Mouse (Mus musculus) limb, embryonic 14.5 days (tissue): ENCODE results near the gene Stk10. TPM values are rescaled to one million over a fixed set of nuclear protein-coding genes. Genes with fewer than 3 reads are reported as not detected.

Experiments used
- ATAC-seq: fragments of 200-750 bp; cut with Nextera tagmentation; 2 replicates; pipeline ENCODE4 v1.8.0; 2017; ENCODE audit warnings: low read depth, moderate number of reproducible peaks, moderate TSS enrichment; ENCODE audit not compliant: low FRiP score
- DNase-seq: peaks from one replicate; pipeline ENCODE4 v3.0.0-alpha.2; 2015; ENCODE audit warnings: low spot score
- H3K27ac ChIP-seq: fragments of 300-500 bp; sonication (generic); replicated peaks from 2 replicates; pipeline ENCODE4 v1.5.1; 2014; ENCODE audit warnings: low read depth, mild to moderate bottlenecking, low read length, moderate library complexity, mixed read lengths
- H3K27me3 ChIP-seq: fragments of 300-500 bp; sonication (generic); 2 replicates; pipeline ENCODE4 v1.6.1; 2014; ENCODE audit warnings: low read length, mixed read lengths; ENCODE audit not compliant: control insufficient read depth, insufficient read depth
- H3K36me3 ChIP-seq: fragments of 300-500 bp; sonication (generic); 2 replicates; pipeline ENCODE4 v1.6.1; 2014; ENCODE audit warnings: mild to moderate bottlenecking, low read length, moderate library complexity, mixed read lengths; ENCODE audit not compliant: control insufficient read depth, insufficient read depth
- H3K4me1 ChIP-seq: fragments of 300-500 bp; sonication (generic); 2 replicates; pipeline ENCODE4 v1.6.1; 2014; ENCODE audit warnings: antibody characterized with exemption, low read length, mixed read lengths; ENCODE audit not compliant: control insufficient read depth, insufficient read depth
- H3K4me2 ChIP-seq: fragments of 300-500 bp; sonication (generic); replicated peaks from 2 replicates; pipeline ENCODE4 v1.6.1; 2014; ENCODE audit warnings: low read depth, mild to moderate bottlenecking, low read length, moderate library complexity; ENCODE audit not compliant: severe bottlenecking
- H3K4me3 ChIP-seq: fragments of 300-500 bp; sonication (generic); replicated peaks from 2 replicates; pipeline ENCODE4 v1.5.1; 2014; ENCODE audit warnings: low read length
- H3K9ac ChIP-seq: fragments of 300-500 bp; sonication (generic); 2 replicates; pipeline ENCODE4 v1.6.1; 2014; ENCODE audit warnings: mild to moderate bottlenecking, low read depth, low read length, moderate library complexity; ENCODE audit not compliant: severe bottlenecking
- H3K9me3 ChIP-seq: fragments of 300-500 bp; sonication (generic); 2 replicates; pipeline ENCODE4 v1.6.1; 2016; ENCODE audit warnings: low read length; ENCODE audit not compliant: control insufficient read depth
- POLR2A ChIP-seq: fragments of 200-500 bp; IDR thresholded peaks from 2 replicates; pipeline ENCODE4 v1.8.0; 2012; ENCODE audit warnings: inconsistent platforms, mild to moderate bottlenecking, moderate library complexity, borderline replicate concordance; ENCODE audit not compliant: insufficient read depth, insufficient read length; ENCODE audit errors: extremely low read depth
- WGBS: fragments of 180-500 bp; shearing (Covaris S2); extraction: QIAGEN DNeasy Blood & Tissue Kit; methylation state at CpG from one replicate; pipeline ENCODE4 v1.1.7; 2014; 5-methylcytosine and 5-hydroxymethylcytosine counted together
- polyA plus RNA-seq, 2 experiments: library from polyadenylated mRNA; depleted of rRNA in 1 of 2; stranded (reverse) in 1 of 2; unstranded in 1 of 2; fragments of >200 nt; fragmentation: Nextera tagmentation in 1 of 2; extraction: Ambion mirVana in 1 of 2; gene quantifications; 2 replicates each; pipeline versions ENCODE4 v1.2.1 to v1.2.3; 2012 to 2014

Stk10 gene
- polyA plus RNA-seq, 2 experiments = 1.9 to 7.1 TPM

GRCm38 (mm10) chr11:32555103-32555689 lies 22.1 kb downstream of the Stk10 start:
- Histone ChIP-seq H3K27ac (no peak overlapping the region), H3K27me3 (no peaks in the 10 kb centered on the region)

GRCm38 (mm10) chr11:32556333-32556990 lies 23.4 kb downstream of the Stk10 start:
- no peaks in the 10 kb centered on the region for H3K36me3 ChIP-seq
- H3K4me3 ChIP-seq = no peak overlapping the region
- peaks cover 28% of the 10 kb centered on the region for H3K4me1 ChIP-seq
- no peak overlapping the region for H3K4me2 ChIP-seq
- no peak overlapping the region for H3K9ac ChIP-seq
- no peak for DNase-seq
- no peak for ATAC-seq
- H3K27me3 ChIP-seq = no peaks in the 10 kb centered on the region
- H3K27ac ChIP-seq = no peak overlapping the region
- no peak for TF ChIP-seq POLR2A
- H3K9me3 ChIP-seq = no peaks in the 10 kb centered on the region
- WGBS = 83% methylated on average over 10 of the region's 10 CpGs

More at GRCm38 (mm10) chr11:32555103-32555689, 22.1 kb downstream of the Stk10 start:
- Histone ChIP-seq H3K9ac (no peak overlapping the region), H3K4me1 (peaks cover 28% of the 10 kb centered on the region), H3K4me2 (no peak overlapping the region), H3K9me3 (no peaks in the 10 kb centered on the region), H3K4me3 (no peak overlapping the region), H3K36me3 (no peaks in the 10 kb centered on the region)
- DNase-seq (no peak), ATAC-seq (no peak)
- TF ChIP-seq POLR2A = no peak
- 86% methylated on average over 12 of the region's 12 CpGs for WGBS

GRCm38 (mm10) chr11:32558026-32558425 lies 24.9 kb downstream of the Stk10 start:
- H3K27me3 ChIP-seq = no peaks in the 10 kb centered on the region
- H3K4me1 ChIP-seq = peaks cover 15% of the 10 kb centered on the region
- TF ChIP-seq POLR2A = no peak
- 89% methylated on average over 4 of the region's 4 CpGs for WGBS
- no peaks in the 10 kb centered on the region for H3K36me3 ChIP-seq
- ATAC-seq = no peak
- DNase-seq = no peak
- H3K9me3 ChIP-seq = no peaks in the 10 kb centered on the region
- H3K9ac ChIP-seq = no peak overlapping the region
- H3K27ac ChIP-seq = no peak overlapping the region
- H3K4me3 ChIP-seq = no peak overlapping the region
- no peak overlapping the region for H3K4me2 ChIP-seq

GRCm38 (mm10) chr11:32558677-32559076 lies 25.6 kb downstream of the Stk10 start:
- no peaks in the 10 kb centered on the region for H3K27me3 ChIP-seq
- H3K9me3 ChIP-seq = no peaks in the 10 kb centered on the region
- DNase-seq = peak; percentile 23
- peak; percentile 55; the same call in 1 of the 2 replicates for ATAC-seq
- H3K9ac ChIP-seq = no peak overlapping the region
- no peaks in the 10 kb centered on the region for H3K36me3 ChIP-seq
- no peak for TF ChIP-seq POLR2A
- 17% methylated on average over 8 of the region's 8 CpGs for WGBS
- peaks cover 13% of the 10 kb centered on the region for H3K4me1 ChIP-seq
- H3K27ac ChIP-seq = no peak overlapping the region
- no peak overlapping the region for H3K4me3 ChIP-seq
- H3K4me2 ChIP-seq = no peak overlapping the region

DNA sequence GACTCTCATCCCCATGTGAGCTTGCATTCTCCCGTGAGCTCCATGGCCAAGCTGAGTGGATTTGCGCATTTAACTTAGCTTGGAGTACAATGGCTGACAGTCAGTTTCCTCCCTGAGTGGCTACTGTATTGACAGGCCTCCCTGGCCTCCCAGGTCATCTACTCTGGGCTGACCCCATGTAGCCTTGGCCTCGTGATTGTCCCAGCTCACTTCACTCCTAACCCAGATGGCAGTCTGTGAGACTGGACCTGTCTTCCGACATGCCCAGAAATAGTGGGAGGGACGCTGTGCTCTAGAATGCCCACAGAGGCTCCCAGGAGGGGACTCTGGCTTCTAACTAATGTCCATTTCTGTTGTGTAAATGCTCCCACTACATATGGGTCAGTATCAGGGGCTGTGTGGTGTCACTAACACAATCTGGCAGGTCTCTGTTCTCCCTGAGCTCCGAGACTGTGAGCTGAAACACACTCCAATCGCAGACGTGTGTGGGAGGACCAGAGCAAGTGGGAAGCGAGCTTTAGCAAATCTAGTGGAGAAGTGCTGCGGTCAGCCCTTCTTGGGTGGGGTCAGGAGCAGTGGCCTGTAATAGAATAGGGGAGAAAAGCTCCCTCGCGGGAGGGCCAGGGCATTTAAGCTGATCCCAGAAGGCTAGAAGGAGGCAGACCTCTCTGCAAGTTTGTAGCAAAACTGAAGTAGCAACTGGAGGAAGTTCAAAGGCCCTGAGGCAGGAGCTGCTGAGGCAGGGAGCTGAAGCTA lies 27.1 kb downstream of the Stk10 start:
- no peak overlapping the region for H3K4me3 ChIP-seq
- H3K4me1 ChIP-seq = peaks cover 18% of the 10 kb centered on the region
- no peak for TF ChIP-seq POLR2A
- WGBS = 85% methylated on average over 12 of the region's 12 CpGs
- H3K9me3 ChIP-seq = no peaks in the 10 kb centered on the region
- no peak for DNase-seq
- H3K9ac ChIP-seq = no peak overlapping the region
- no peak overlapping the region for H3K27ac ChIP-seq
- ATAC-seq = no peak
- no peaks in the 10 kb centered on the region for H3K27me3 ChIP-seq
- no peaks in the 10 kb centered on the region for H3K36me3 ChIP-seq
- H3K4me2 ChIP-seq = no peak overlapping the region
